Mouse (Mus musculus) midbrain, postnatal 0 days (tissue): ENCODE data around the gene Ripor3. TPM values are rescaled to one million over a fixed set of nuclear protein-coding genes. Genes with fewer than 3 reads are reported as not detected.

Experiments
- ATAC-seq: fragments of 200-750 bp; cut with Nextera tagmentation; 2 replicates; pipeline ENCODE4 v1.8.0; 2017; ENCODE audit warnings: moderate number of reproducible peaks, mild to moderate bottlenecking, moderate TSS enrichment, moderate library complexity; ENCODE audit not compliant: low FRiP score
- DNase-seq: peaks from one replicate; pipeline ENCODE4 v3.0.0-alpha.2; 2015; ENCODE audit warnings: low spot score
- H3K27ac ChIP-seq: fragments of 300-500 bp; sonication (generic); 2 replicates; pipeline ENCODE4 v1.5.1; 2014; ENCODE audit warnings: low read depth, mild to moderate bottlenecking, low read length, mixed read lengths
- H3K27me3 ChIP-seq: fragments of 300-500 bp; sonication (generic); 2 replicates; pipeline ENCODE4 v1.6.1; 2014; ENCODE audit warnings: low read length, control low read depth, mixed read lengths; ENCODE audit not compliant: insufficient read depth
- H3K36me3 ChIP-seq: fragments of 300-500 bp; sonication (generic); 2 replicates; pipeline ENCODE4 v1.6.1; 2014; ENCODE audit warnings: low read length, control low read depth, mixed read lengths; ENCODE audit not compliant: insufficient read depth
- H3K4me1 ChIP-seq: fragments of 300-500 bp; sonication (generic); 2 replicates; pipeline ENCODE4 v1.6.1; 2014; ENCODE audit warnings: mild to moderate bottlenecking, control low read depth, antibody characterized with exemption, low read length, mixed read lengths; ENCODE audit not compliant: insufficient read depth
- H3K4me2 ChIP-seq: fragments of 300-500 bp; sonication (generic); 2 replicates; pipeline ENCODE4 v1.6.1; 2014; ENCODE audit warnings: low read depth, mild to moderate bottlenecking, low read length, mixed read lengths; ENCODE audit not compliant: poor library complexity, severe bottlenecking
- H3K4me3 ChIP-seq: fragments of 300-500 bp; sonication (generic); 2 replicates; pipeline ENCODE4 v1.5.1; 2014; ENCODE audit warnings: low read depth, mild to moderate bottlenecking, low read length, moderate library complexity
- H3K9ac ChIP-seq: fragments of 300-500 bp; sonication (generic); replicated peaks from 2 replicates; pipeline ENCODE4 v1.6.1; 2014; ENCODE audit warnings: mild to moderate bottlenecking, low read length, moderate library complexity, mixed read lengths; ENCODE audit not compliant: poor library complexity, severe bottlenecking
- H3K9me3 ChIP-seq: fragments of 300-500 bp; sonication (generic); 2 replicates; pipeline ENCODE4 v1.6.1; 2016; ENCODE audit warnings: low read length, control low read depth
- CTCF ChIP-seq: IDR thresholded peaks from 2 replicates; pipeline ENCODE4 v1.5.1; 2016; ENCODE audit warnings: antibody characterized with exemption, mild to moderate bottlenecking
- WGBS: fragments of 180-500 bp; shearing (Covaris S2); extraction: QIAGEN DNeasy Blood & Tissue Kit; methylation state at CpG from one replicate; pipeline ENCODE4 v1.1.7; 2014; 5-methylcytosine and 5-hydroxymethylcytosine counted together
- polyA plus RNA-seq: library from polyadenylated mRNA; unstranded; fragments of >200 nt; fragmentation: Nextera tagmentation; extraction: Ambion mirVana; gene quantifications from 2 replicates; pipeline ENCODE4 v1.2.1, GENCODE M21; 2015
- total RNA-seq: library from RNA; depleted of rRNA; stranded (reverse); fragments of >200 nt; gene quantifications from 2 replicates; pipeline ENCODE4 v1.2.3, GENCODE M21; 2014

Gene Ripor3
- total and polyA plus RNA-seq, 2 experiments from 2014 or later, result 0.28 to 0.99 TPM

DNA sequence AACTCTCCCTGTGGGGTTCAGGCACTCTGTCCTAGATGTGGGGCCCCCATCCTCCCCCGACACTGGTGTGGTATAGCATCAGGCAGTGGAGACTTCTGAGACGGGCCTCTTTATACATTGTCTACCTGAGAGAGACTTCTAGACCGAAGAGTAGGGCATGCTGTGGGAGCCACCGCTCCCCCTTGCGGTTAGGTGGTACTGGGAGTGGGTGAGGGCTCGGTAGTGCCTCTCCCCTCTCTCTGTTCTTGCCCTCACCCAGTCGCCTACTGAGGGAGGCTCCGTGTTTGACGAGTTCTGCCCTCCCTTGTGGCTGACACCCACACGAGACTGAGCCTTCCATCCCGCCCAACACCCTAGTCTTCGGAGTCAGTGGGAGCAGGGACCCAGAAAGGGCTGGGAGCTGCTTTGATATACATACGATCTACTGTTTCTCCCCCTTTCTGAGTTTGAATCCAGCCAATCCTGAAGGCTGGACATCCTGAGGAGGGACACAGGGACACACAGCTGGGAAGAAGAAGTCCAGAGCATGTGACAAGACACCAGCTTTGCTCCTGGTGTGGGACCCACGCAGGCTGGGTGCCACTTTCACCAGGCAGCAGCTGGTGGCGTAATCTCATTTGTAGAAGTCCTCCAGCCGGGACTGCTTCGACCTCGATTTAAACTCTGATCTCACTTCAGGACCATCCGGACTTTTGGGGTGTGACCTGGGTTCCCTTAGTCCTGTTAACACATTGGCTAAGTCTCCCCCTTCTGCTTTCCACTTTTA lies 14.4 kb downstream of the Ripor3 start:
- ATAC-seq (no peak), DNase-seq (no peak)
- Histone ChIP-seq H3K4me2 (no peak overlapping the region), H3K4me1 (no peaks in the 10 kb centered on the region), H3K9me3 (0 out of 2 replicates have a peak, but pooled peaks cover 5% of the 10 kb centered on the region), H3K4me3 (no peak overlapping the region), H3K27me3 (no peaks in the 10 kb centered on the region), H3K36me3 (no peaks in the 10 kb centered on the region), H3K27ac (no peak overlapping the region), H3K9ac (no peak overlapping the region)
- no peak for TF ChIP-seq CTCF
- WGBS, result 69% methylated on average over 19 of the region's 19 CpGs

DNA sequence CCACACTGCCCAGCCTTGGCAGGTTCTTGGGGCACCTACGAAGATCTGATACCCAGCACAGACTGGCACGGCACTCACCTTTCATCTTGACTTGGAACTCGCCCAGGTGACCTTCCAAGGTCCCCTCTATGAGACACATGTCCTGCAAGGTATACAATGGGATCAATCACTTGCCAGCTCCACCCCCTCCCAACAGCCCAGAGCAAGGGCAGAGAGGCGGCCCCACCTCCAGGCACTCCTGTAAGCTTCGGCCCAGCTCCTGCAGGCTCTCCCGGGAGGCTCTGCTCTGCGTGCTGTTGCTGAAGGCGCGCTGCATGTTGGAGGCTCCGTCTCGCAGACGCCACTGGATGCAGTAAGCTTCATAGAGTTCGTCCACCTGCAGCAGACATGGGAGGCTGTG lies 17.2 kb downstream of the Ripor3 start:
- Histone ChIP-seq H3K4me3 (no peak overlapping the region), H3K4me2 (no peak overlapping the region), H3K27me3 (no peaks in the 10 kb centered on the region), H3K4me1 (no peaks in the 10 kb centered on the region), H3K27ac (no peak overlapping the region), H3K36me3 (no peaks in the 10 kb centered on the region), H3K9me3 (no peaks in the 10 kb centered on the region), H3K9ac (no peak overlapping the region)
- TF ChIP-seq CTCF, result no peak
- 63% methylated on average over 13 of the region's 13 CpGs for WGBS
- ATAC-seq (no peak), DNase-seq (no peak)

DNA sequence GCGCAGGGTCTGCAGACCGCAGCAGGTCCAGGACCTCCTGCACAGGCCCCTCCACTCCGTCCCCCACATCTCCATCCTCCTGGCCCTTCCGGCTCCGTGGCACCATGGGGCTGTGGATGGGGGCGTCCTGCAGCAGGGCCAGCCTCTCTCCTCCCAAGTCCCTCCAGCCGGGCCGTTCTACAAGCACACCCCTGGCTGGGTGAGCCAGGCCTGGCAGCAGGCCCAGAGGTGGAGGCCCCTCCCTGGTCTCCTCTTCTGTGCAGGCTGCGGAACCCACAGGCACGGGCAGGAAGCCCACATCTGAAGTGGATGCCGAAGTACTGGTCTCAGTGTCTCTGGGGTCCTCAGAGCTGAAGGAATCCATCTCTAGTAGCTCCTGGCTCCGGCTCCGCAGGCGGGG lies 21.1 kb downstream of the Ripor3 start:
- 58% methylated on average over 14 of the region's 14 CpGs for WGBS
- H3K4me1 ChIP-seq, result no peaks in the 10 kb centered on the region
- H3K4me2 ChIP-seq, result no peak overlapping the region
- TF ChIP-seq CTCF, result no peak
- no peaks in the 10 kb centered on the region for H3K27me3 ChIP-seq
- peak overlapping the region; percentile 8; the same call in 1 of the 2 replicates for H3K9ac ChIP-seq
- ATAC-seq (0 out of 2 replicates have a peak, but pooled peaks have one; percentile 11), DNase-seq (peak; percentile 57)
- no peaks in the 10 kb centered on the region for H3K9me3 ChIP-seq
- H3K4me3 ChIP-seq, result no peak overlapping the region
- no peak overlapping the region for H3K27ac ChIP-seq
- no peaks in the 10 kb centered on the region for H3K36me3 ChIP-seq

DNA sequence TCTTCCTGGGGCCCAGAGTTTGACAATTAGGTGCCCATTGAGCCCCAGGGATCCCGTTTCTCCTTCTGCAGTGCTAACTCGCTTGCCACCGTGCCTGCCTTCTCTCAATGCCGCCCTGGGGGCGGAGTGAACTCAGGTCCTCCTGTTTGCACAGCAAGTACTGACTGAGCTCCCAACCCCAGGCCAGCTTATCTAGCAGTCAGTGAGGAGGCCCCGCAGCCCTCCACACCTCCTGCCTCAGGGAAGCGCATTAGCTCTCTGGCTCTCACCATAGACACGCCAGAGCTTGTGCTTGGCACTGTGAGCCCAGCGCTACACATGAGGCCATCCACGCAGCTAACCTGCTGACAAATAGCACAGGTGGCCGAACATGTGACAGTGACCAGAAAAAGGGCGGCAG lies 22.8 kb downstream of the Ripor3 start:
- Histone ChIP-seq H3K4me3 (no peak overlapping the region), H3K4me1 (no peaks in the 10 kb centered on the region), H3K4me2 (no peak overlapping the region), H3K9ac (no peak overlapping the region), H3K27me3 (no peaks in the 10 kb centered on the region), H3K36me3 (no peaks in the 10 kb centered on the region), H3K9me3 (no peaks in the 10 kb centered on the region), H3K27ac (no peak overlapping the region)
- 70% methylated on average over 12 of the region's 12 CpGs for WGBS
- DNase-seq (no peak), ATAC-seq (no peak)
- TF ChIP-seq CTCF, result no peak

DNA sequence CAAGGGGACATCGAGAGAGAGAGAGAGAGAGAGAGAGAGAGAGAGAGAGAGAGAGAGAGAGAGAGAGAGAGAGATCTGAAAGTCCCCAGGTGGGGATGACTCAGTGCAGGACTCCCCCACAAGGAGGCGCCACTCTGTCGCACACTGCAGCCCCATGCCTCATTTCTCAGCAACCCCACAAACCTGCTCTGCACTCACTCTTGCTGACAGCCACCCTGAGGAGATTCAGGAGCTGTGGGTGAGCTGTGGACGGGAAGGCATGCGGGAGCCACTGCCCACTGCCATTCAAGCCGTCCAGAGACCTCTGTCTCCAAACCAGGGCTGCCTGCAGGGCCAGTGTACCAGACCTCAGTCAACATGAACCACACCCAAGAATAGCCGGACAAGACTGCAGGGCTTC lies 23.7 kb downstream of the Ripor3 start:
- 31% methylated on average over 6 of the region's 7 CpGs for WGBS
- Histone ChIP-seq H3K4me2 (no peak overlapping the region), H3K4me1 (no peaks in the 10 kb centered on the region), H3K27me3 (no peaks in the 10 kb centered on the region), H3K27ac (no peak overlapping the region), H3K9ac (no peak overlapping the region), H3K9me3 (no peaks in the 10 kb centered on the region), H3K36me3 (no peaks in the 10 kb centered on the region), H3K4me3 (no peak overlapping the region)
- peak; percentile 61 for TF ChIP-seq CTCF
- DNase-seq, result no peak
- no peak for ATAC-seq

DNA sequence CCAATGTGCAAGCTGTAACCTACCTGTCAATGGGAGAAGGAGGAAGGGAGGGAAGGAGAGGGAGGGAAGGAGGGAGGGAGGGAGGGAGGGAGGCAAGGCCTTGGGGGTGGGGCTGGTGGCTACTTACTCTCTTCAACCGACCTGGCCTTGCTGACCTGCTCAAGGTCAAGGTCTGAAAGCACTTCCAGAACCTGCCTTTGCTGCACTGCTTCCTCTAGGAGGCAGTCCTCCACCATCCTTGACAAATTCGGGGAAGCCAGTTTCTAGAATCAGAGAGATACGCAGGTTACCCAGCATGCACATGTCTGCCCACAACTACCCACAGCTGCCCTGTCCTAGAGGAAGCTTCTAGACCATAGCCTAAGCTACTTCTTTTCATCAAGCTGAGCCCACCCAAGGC lies 25.5 kb downstream of the Ripor3 start:
- Histone ChIP-seq H3K4me2 (no peak overlapping the region), H3K36me3 (0 out of 2 replicates have a peak, but pooled peaks cover under 1% of the 10 kb centered on the region), H3K9me3 (no peaks in the 10 kb centered on the region), H3K27me3 (no peaks in the 10 kb centered on the region), H3K27ac (no peak overlapping the region), H3K9ac (no peak overlapping the region), H3K4me1 (no peaks in the 10 kb centered on the region), H3K4me3 (no peak overlapping the region)
- no peak for DNase-seq
- 53% methylated on average over 3 of the region's 3 CpGs for WGBS
- ATAC-seq, result no peak
- peak; percentile 55 for TF ChIP-seq CTCF
